In genomic region chr10:70250354-70250753, GRCm38 (mm10) we compare ENCODE assay signal across 38 mouse cellular contexts. TPM values are rescaled to one million over a fixed set of nuclear protein-coding genes. Genes with fewer than 3 reads are reported as not detected.
"Had no signal": no experiment of that assay in that cellular context is flagged by ENCODE, and none has a peak within 500 bp of the region (broad histone marks: within the 10 kb centered on the region; RNA-seq: fewer than 3 reads in every experiment).

No protein-coding gene starts in this region.

- H3K27ac ChIP-seq: limb, embryonic 10.5 days; limb, embryonic 12.5 days; limb, embryonic 13.5 days; limb, embryonic 15.5 days; liver, embryonic 12.5 days; liver, embryonic 13.5 days; liver, embryonic 14.5 days; liver, embryonic 15.5 days; lung, embryonic 15.5 days; macrophage; midbrain, embryonic 10.5 days; midbrain, embryonic 12.5 days; midbrain, embryonic 13.5 days; midbrain, embryonic 15.5 days; neural tube, embryonic 12.5 days had no signal

- H3K27me3 ChIP-seq: lung, embryonic 15.5 days had no signal

- H3K9me3 ChIP-seq: limb, embryonic 10.5 days; limb, embryonic 12.5 days; limb, embryonic 13.5 days; limb, embryonic 15.5 days; liver, embryonic 12.5 days; liver, embryonic 13.5 days; liver, embryonic 15.5 days; lung, embryonic 15.5 days; midbrain, embryonic 10.5 days; midbrain, embryonic 12.5 days; midbrain, embryonic 13.5 days; midbrain, embryonic 15.5 days; neural tube, embryonic 12.5 days had no signal

- H3K4me2 ChIP-seq: limb, embryonic 12.5 days; limb, embryonic 13.5 days; limb, embryonic 15.5 days; liver, embryonic 11.5 days; liver, embryonic 12.5 days; liver, embryonic 13.5 days; liver, embryonic 15.5 days; lung, embryonic 14.5 days; lung, embryonic 15.5 days; midbrain, embryonic 12.5 days; midbrain, embryonic 13.5 days; midbrain, embryonic 15.5 days; neural tube, embryonic 12.5 days had no signal

- H3K36me3 ChIP-seq: limb, embryonic 10.5 days; limb, embryonic 12.5 days; limb, embryonic 13.5 days; limb, embryonic 15.5 days; liver, embryonic 12.5 days; liver, embryonic 13.5 days; liver, embryonic 15.5 days; lung, embryonic 15.5 days; midbrain, embryonic 10.5 days; midbrain, embryonic 12.5 days; midbrain, embryonic 13.5 days; midbrain, embryonic 15.5 days; neural tube, embryonic 12.5 days had no signal

- DNase-seq: left cerebral cortex, postnatal 4 days; liver; liver, embryonic 13.5 days; liver, postnatal 0 days; lung, adult 2 months; lung, embryonic 14.5 days; lung, postnatal 10 days; lung, postnatal 14 days; lung, postnatal 4 days; midbrain, embryonic 14.5 days had no signal

- H3K4me3 ChIP-seq: limb, embryonic 10.5 days; limb, embryonic 12.5 days; limb, embryonic 13.5 days; limb, embryonic 15.5 days; liver, embryonic 12.5 days; liver, embryonic 13.5 days; liver, embryonic 15.5 days; lung, embryonic 15.5 days; megakaryocyte, embryonic 14.5 days; midbrain, embryonic 10.5 days; midbrain, embryonic 12.5 days; midbrain, embryonic 13.5 days; midbrain, embryonic 15.5 days; myocyte; neural tube, embryonic 12.5 days had no signal

- H3K9ac ChIP-seq: limb, embryonic 12.5 days; limb, embryonic 13.5 days; limb, embryonic 15.5 days; liver, embryonic 12.5 days; liver, embryonic 13.5 days; liver, embryonic 14.5 days; liver, embryonic 15.5 days; liver, postnatal 0 days; lung, embryonic 14.5 days; lung, embryonic 15.5 days; midbrain, embryonic 12.5 days; midbrain, embryonic 13.5 days; midbrain, embryonic 15.5 days; neural tube, embryonic 12.5 days had no signal

- ATAC-seq: liver, embryonic 12.5 days; liver, postnatal 0 days; lung, postnatal 0 days; midbrain, embryonic 13.5 days; midbrain, embryonic 15.5 days had no signal

- H3K4me1 ChIP-seq: liver, embryonic 12.5 days; liver, embryonic 15.5 days had no signal

RNA-seq across cellular contexts. Expression of gene Slc16a9, which starts 5.5 kb away (rescaled TPM):
- total RNA-seq: megakaryocyte-erythroid progenitor cell, adult 5-6 weeks; monocyte, adult 5-6 weeks had no signal

RNA-seq across cellular contexts. Expression of gene Mrln, which starts 45.9 kb away (rescaled TPM):
- total RNA-seq: left cerebral cortex, adult 8-10 months; left cerebral cortex, postnatal 10 days; left cerebral cortex, postnatal 14 days; left cerebral cortex, postnatal 25 days; left cerebral cortex, postnatal 36 days; liver, adult 2 months; megakaryocyte progenitor cell, adult 5-6 weeks; megakaryocyte, adult 5-6 weeks; megakaryocyte-erythroid progenitor cell, adult 5-6 weeks; monocyte, adult 5-6 weeks had no signal
- polyA plus RNA-seq: liver, adult 2 months; lung, embryonic 14.5 days; lung, embryonic 15.5 days; macrophage; midbrain, embryonic 13.5 days; midbrain, embryonic 14.5 days had no signal
